Mouse (Mus musculus) kidney, adult 8-10 months (tissue): Measurements from ENCODE around the gene Pter.

Experiments used
- DNase-seq, 2 experiments: peaks; one replicate each; pipeline ENCODE4 v3.0.0; 2022

Gene Pter

GRCm38 (mm10) chr2:13009261-13009972, 85.6 kb downstream of the Pter start:
- peak in 1 of 2 experiments; percentile 17 for DNase-seq

- peak in 1 of 2 experiments; percentile 10 for DNase-seq
Measured at GRCm38 (mm10) chr2:13010030-13010459, 86.2 kb downstream of the Pter start.

- peak; percentile 6 to 33 for DNase-seq
Measured at GRCm38 (mm10) chr2:13010460-13011341, 86.9 kb downstream of the Pter start.

- DNase-seq, result no peak
Measured at GRCm38 (mm10) chr2:13011472-13011871, 87.6 kb downstream of the Pter start, which contains the start of gene C1ql3. Gene C1ql3 (minus strand): TSS chr2:13011806.

GRCm38 (mm10) chr2:13011973-13012372, 88.1 kb downstream of the Pter start:
- no peak for DNase-seq

GRCm38 (mm10) chr2:13018382-13018781, 94.5 kb downstream of the Pter start:
- no peak for DNase-seq

GRCm38 (mm10) chr2:13018861-13019260, 95.0 kb downstream of the Pter start:
- no peak for DNase-seq

GRCm38 (mm10) chr2:13038772-13039171, 114.9 kb downstream of the Pter start:
- no peak for DNase-seq

GRCm38 (mm10) chr2:13039785-13040184, 115.9 kb downstream of the Pter start:
- no peak for DNase-seq

- no peak for DNase-seq
Measured at GRCm38 (mm10) chr2:13044555-13044954, 120.7 kb downstream of the Pter start.

GRCm38 (mm10) chr2:13048649-13049048, 124.8 kb downstream of the Pter start:
- no peak for DNase-seq
